Mouse (Mus musculus) lung, postnatal 0 days (tissue): Measurements from ENCODE around the gene Zbtb42. TPM values are rescaled to one million over a fixed set of nuclear protein-coding genes. Genes with fewer than 3 reads are reported as not detected.

Experiments
- ATAC-seq: fragments of 200-750 bp; cut with Nextera tagmentation; 2 replicates; pipeline ENCODE4 v1.8.0; 2017; ENCODE audit warnings: moderate library complexity
- DNase-seq: peaks from one replicate; pipeline ENCODE4 v3.0.0-alpha.2; 2016; ENCODE audit warnings: low spot score
- H3K27ac ChIP-seq: fragments of 300-500 bp; sonication (generic); 2 replicates; pipeline ENCODE4 v1.5.1; 2014; ENCODE audit warnings: antibody characterized with exemption, mild to moderate bottlenecking, low read length, mixed read lengths
- H3K27me3 ChIP-seq: fragments of 300-500 bp; sonication (generic); replicated peaks from 2 replicates; pipeline ENCODE4 v1.6.1; 2014; ENCODE audit warnings: low read length, mixed read lengths; ENCODE audit not compliant: insufficient read depth
- H3K36me3 ChIP-seq: fragments of 300-500 bp; sonication (generic); 2 replicates; pipeline ENCODE4 v1.6.1; 2014; ENCODE audit warnings: low read length, mixed read lengths; ENCODE audit not compliant: insufficient read depth
- H3K4me1 ChIP-seq: fragments of 300-500 bp; sonication (generic); 2 replicates; pipeline ENCODE4 v1.6.1; 2014; ENCODE audit warnings: antibody characterized with exemption, low read depth, low read length, mixed read lengths; ENCODE audit not compliant: insufficient read depth
- H3K4me2 ChIP-seq: fragments of 300-500 bp; sonication (generic); replicated peaks from 2 replicates; pipeline ENCODE4 v1.6.1; 2014; ENCODE audit warnings: low read depth, mild to moderate bottlenecking, low read length, moderate library complexity, mixed read lengths
- H3K4me3 ChIP-seq: fragments of 300-500 bp; sonication (generic); 2 replicates; pipeline ENCODE4 v1.5.1; 2014; ENCODE audit warnings: low read depth, low read length
- H3K9ac ChIP-seq: fragments of 300-500 bp; sonication (generic); replicated peaks from 2 replicates; pipeline ENCODE4 v1.6.1; 2014; ENCODE audit warnings: low read depth, mild to moderate bottlenecking
- H3K9me3 ChIP-seq: fragments of 300-500 bp; sonication (generic); 2 replicates; pipeline ENCODE4 v1.6.1; 2016; ENCODE audit warnings: low read length, mixed read lengths
- CTCF ChIP-seq: IDR thresholded peaks from 2 replicates; pipeline ENCODE4 v1.5.1; 2016; ENCODE audit warnings: antibody characterized with exemption, mild to moderate bottlenecking
- EP300 ChIP-seq: IDR thresholded peaks from 2 replicates; pipeline ENCODE4 v1.6.1; 2016; ENCODE audit warnings: antibody characterized with exemption, mild to moderate bottlenecking, control low read depth
- WGBS: fragments of 180-500 bp; shearing (Covaris S2); extraction: QIAGEN DNeasy Blood & Tissue Kit; methylation state at CpG from one replicate; pipeline ENCODE4 v1.1.7; 2014; 5-methylcytosine and 5-hydroxymethylcytosine counted together
- polyA plus RNA-seq: library from polyadenylated mRNA; unstranded; fragments of >200 nt; fragmentation: Nextera tagmentation; extraction: Ambion mirVana; gene quantifications from 2 replicates; pipeline ENCODE4 v1.2.1, GENCODE M21; 2015

The Zbtb42 gene
- polyA plus RNA-seq, 1 experiment from 2014 or later: 14.0 TPM

DNA sequence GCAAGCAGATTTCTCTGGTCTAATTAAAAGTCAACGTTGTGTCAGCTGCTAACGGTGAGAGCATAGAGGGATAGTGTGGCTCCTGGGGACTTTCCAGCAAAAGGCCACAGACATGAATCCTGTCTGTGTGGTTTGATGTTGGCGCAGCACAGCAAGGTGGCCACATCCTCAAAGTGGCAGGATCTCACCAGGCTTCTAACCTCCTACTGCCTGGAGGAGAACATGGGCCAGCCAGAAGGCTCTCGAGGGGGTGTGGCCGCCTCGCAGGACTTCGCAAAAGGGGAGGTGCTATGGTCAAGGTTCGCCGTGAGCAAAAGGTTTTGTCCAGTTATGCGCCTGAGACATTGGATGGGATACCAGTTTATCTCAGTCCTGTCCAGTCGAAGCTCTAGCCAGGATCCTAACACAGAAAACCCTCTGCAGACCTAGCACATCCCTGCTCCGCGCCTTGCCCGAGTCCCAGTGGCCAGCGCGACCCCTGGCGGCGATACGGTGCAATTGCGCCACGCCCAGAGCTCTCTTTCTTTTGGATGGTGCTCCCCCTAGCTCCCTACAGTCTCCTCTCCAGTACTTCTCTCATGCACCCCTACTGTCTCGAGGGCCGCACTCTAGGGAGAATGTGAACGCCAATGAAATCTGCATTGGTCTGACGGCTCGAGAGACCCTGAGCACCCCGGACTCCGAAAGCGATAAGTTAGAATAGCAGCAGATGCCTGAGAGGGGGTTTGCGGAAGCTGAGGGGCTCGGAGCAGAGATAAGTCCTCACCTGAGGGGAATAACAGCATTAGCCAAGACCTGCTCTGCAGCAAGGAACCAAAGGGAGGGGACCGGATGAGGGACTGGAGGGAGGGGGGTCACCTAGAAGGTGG is 28.3 kb downstream of the Zbtb42 start:
- TF ChIP-seq EP300 (no peak), CTCF (peak; percentile 99)
- Histone ChIP-seq H3K27me3 (no peaks in the 10 kb centered on the region), H3K4me3 (no peak overlapping the region), H3K27ac (no peak overlapping the region), H3K9me3 (no peaks in the 10 kb centered on the region), H3K4me2 (peak overlapping the region; percentile 5; the same call in 1 of the 2 replicates), H3K9ac (no peak overlapping the region), H3K36me3 (no peaks in the 10 kb centered on the region), H3K4me1 (no peaks in the 10 kb centered on the region)
- ATAC-seq: peak; percentile 88
- 9% methylated on average over 32 of the region's 32 CpGs for WGBS
- peak; percentile 91 for DNase-seq

DNA sequence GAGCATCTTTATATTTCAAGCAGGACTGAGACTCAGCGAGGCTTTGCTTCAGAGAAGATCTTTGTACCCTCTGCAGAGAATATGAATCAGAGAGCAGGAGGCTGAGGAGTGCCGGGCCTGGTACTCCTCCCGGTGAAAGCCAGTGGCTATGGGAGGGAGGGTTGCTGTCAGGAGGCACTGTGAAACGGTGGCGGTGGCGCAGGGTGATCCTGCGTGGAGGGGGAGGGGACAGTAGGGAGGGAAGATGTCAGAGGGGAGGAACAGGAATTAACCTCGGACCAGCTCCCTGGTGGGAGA is 28.9 kb downstream of the Zbtb42 start:
- 19% methylated on average over 8 of the region's 8 CpGs for WGBS
- no peak for ATAC-seq
- no peak for TF ChIP-seq CTCF
- no peak for TF ChIP-seq EP300

DNA sequence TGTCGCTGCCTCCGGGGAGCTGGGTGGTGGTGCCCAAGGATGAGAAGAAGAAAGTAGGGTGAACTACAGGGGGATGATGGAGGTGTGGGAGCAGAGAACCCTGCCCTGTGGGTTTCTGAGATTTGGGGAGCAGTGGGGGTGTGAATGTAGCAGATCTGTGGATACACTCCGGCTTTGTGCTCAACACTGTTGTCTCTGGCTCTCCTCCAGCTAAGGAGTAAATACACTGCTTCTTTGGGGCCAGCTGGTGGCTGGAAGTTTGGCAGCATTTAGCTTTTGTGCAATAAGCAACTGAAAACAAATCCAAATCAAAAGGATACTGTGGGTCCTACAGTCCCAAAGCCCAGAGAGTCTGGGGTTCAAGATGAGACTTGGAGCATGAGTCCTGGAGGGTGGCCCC is 35.4 kb downstream of the Zbtb42 start:
- no peaks in the 10 kb centered on the region for H3K36me3 ChIP-seq
- H3K9me3 ChIP-seq: no peaks in the 10 kb centered on the region
- DNase-seq: peak; percentile 91
- ATAC-seq: peak; percentile 34; the same call in 1 of the 2 replicates
- 50% methylated on average over 3 of the region's 3 CpGs for WGBS
- no peak overlapping the region for H3K4me3 ChIP-seq
- 0 out of 2 replicates have a peak, but pooled peaks have one; percentile 6 for TF ChIP-seq CTCF
- no peak for TF ChIP-seq EP300
- no peaks in the 10 kb centered on the region for H3K4me1 ChIP-seq
- no peak overlapping the region for H3K4me2 ChIP-seq
- H3K9ac ChIP-seq: no peak overlapping the region
- peak overlapping the region; percentile 40; the same call in 1 of the 2 replicates for H3K27ac ChIP-seq
- no peaks in the 10 kb centered on the region for H3K27me3 ChIP-seq

More for the DNA sequence above, 28.9 kb downstream of the Zbtb42 start:
- H3K36me3 ChIP-seq: no peaks in the 10 kb centered on the region
- no peak overlapping the region for H3K4me2 ChIP-seq
- H3K27ac ChIP-seq: no peak overlapping the region
- no peak overlapping the region for H3K9ac ChIP-seq
- H3K4me3 ChIP-seq: no peak overlapping the region
- no peaks in the 10 kb centered on the region for H3K27me3 ChIP-seq
- no peaks in the 10 kb centered on the region for H3K4me1 ChIP-seq
- no peaks in the 10 kb centered on the region for H3K9me3 ChIP-seq
- no peak for DNase-seq

DNA sequence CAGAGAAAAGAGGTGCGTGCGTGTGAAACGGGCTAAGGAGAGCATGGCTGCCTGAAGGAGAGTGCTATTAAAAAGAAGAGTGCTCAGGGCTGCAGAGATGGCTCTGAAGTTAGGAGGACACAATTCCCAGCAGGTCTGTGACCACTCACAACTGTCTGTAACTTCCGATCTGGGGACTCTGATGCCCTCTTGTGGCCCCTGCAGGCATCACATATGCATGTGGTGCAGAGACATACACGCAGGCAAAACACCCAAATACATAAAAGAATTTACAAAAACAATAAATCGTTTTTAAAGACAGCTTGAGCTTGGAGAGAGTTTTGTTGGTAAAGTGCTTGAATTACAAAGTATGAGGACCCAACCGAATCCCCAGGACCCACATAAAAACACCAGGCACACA is 38.5 kb downstream of the Zbtb42 start:
- no peak overlapping the region for H3K27ac ChIP-seq
- peak; percentile 56 for DNase-seq
- 32% methylated on average over 7 of the region's 7 CpGs for WGBS

DNA sequence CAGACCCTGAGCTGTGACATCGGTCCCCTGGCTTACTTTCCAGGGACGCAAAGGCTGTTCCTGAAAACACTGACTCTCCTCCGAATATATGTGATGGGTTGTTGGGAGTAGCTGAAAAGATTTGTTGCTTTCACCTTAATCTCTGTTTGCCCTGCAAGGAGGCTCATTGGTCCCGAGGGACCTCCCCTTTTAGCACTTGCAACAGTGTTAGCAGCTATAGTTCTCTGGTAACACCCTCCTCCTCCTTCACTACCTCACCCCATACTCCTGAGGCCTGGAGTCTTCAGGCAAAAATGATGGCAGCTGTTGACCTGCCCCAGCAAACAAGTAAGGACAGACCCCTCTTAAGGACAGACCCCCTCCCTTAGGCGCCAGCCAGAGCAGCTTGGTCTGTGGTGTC is 40.4 kb downstream of the Zbtb42 start:
- Histone ChIP-seq H3K9ac (no peak overlapping the region), H3K27ac (peak overlapping the region; percentile 62; the same call in 1 of the 2 replicates), H3K27me3 (no peaks in the 10 kb centered on the region), H3K4me3 (no peak overlapping the region), H3K9me3 (no peaks in the 10 kb centered on the region), H3K36me3 (no peaks in the 10 kb centered on the region), H3K4me2 (no peak overlapping the region), H3K4me1 (no peaks in the 10 kb centered on the region)
- no peak for ATAC-seq
- peak; percentile 54 for DNase-seq
- 59% methylated on average over 5 of the region's 5 CpGs for WGBS
- no peak for TF ChIP-seq EP300
- no peak for TF ChIP-seq CTCF

More for the DNA sequence above, 38.5 kb downstream of the Zbtb42 start:
- no peak for ATAC-seq
- no peaks in the 10 kb centered on the region for H3K27me3 ChIP-seq
- H3K4me1 ChIP-seq: no peaks in the 10 kb centered on the region
- H3K4me2 ChIP-seq: no peak overlapping the region
- H3K36me3 ChIP-seq: no peaks in the 10 kb centered on the region
- H3K4me3 ChIP-seq: no peak overlapping the region
- H3K9ac ChIP-seq: no peak overlapping the region
- no peaks in the 10 kb centered on the region for H3K9me3 ChIP-seq
- TF ChIP-seq EP300 (peak; percentile 15; the same call in 1 of the 2 replicates), CTCF (peak; percentile 81)

DNA sequence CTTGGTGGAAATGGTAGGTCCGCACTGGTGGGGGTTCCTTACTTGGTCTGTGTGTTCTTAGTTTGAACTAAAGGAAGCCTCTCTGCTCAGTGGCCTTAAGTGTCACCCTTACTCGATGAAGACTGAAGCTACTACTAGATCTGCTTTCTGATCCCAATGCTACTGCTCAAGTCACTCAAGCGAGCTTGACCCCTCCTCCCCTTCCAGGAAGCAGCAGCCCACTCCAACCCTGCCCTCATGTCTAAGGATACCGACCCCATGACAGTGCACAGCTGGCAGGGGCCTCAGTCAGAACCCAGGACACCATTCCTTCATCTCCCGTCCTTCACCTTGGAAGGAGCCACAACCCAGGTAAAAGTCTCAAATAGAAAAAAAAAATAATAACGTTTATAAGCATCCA is 41.6 kb downstream of the Zbtb42 start, which contains the start of gene Cep170b:
Gene Cep170b, plus strand, starts transcription at position 240 of the 400 bp plus-strand sequence.
- no peak for TF ChIP-seq EP300
- TF ChIP-seq CTCF: no peak
- Histone ChIP-seq H3K4me1 (no peaks in the 10 kb centered on the region), H3K4me2 (peak within 1 kb of the TSS; percentile 97), H3K27ac (peak within 1 kb of the TSS; percentile 97), H3K9me3 (no peaks in the 10 kb centered on the region), H3K27me3 (no peaks in the 10 kb centered on the region), H3K4me3 (no peak within 1 kb of the TSS), H3K9ac (no peak within 1 kb of the TSS), H3K36me3 (no peaks in the 10 kb centered on the region)
- ATAC-seq (no peak), DNase-seq (no peak)
- WGBS: 43% methylated on average over 6 of the region's 6 CpGs
